Mouse (Mus musculus) gastrocnemius, adult 8-10 months (tissue): ENCODE data around the gene Capn13. TPM values are rescaled to one million over a fixed set of nuclear protein-coding genes. Genes with fewer than 3 reads are reported as not detected.
"Not testable (repeated sequence)": the region's sequence is repeated elsewhere in the genome, so short reads cannot be mapped to it uniquely, and the experiment has no call there.

Experiments
- DNase-seq, 2 experiments: peaks; one replicate each; pipeline ENCODE4 v3.0.0; 2022; ENCODE audit warnings: low spot score in 2 of 2
- total RNA-seq, 4 experiments: library from RNA; stranded (reverse); gene quantifications; 2 replicates each; pipeline ENCODE4 v1.2.4; 2022

Gene Capn13
- total RNA-seq, 4 experiments from 2014 or later, result not detected

DNA sequence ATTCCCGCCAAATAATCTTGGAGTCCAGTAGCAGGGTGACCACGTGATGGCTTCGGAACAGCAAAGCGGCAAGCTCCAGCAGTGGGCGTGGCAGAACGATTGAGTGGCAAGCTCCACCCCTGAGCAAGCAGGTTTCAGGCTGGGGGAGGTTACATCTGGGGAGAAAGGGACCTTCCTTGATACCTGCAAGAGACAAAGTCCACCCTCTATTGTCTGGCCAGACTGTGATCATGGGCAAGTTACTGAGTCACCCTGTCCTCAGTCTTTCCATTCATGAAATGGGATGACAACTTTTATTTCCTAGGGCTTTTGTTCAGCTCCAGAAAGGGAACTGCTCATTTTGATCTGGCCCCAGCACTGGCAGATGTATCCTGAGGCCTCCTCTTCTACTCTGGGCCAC lies 118.0 kb downstream of the Capn13 start:
- not testable (repeated sequence) for DNase-seq

DNA sequence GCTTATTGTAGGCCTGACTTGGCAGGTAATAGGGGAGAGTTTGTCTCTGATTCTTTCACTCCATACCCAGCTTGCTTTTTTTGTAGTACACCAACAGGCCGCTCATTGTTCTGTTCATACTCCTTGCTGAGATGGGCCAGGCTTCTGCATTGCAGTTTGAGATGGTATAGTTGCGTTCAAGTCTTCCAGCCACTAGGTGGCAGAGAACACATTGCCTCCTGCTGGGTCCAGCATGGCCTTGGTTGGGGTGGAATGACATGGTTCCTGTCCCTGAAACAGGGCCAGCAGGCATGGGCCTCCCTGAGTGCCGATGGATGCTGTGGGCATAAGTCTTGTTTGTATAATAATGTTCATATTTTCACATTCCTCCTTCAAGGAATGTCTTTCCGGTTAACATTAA lies 122.9 kb downstream of the Capn13 start:
- no peak for DNase-seq

DNA sequence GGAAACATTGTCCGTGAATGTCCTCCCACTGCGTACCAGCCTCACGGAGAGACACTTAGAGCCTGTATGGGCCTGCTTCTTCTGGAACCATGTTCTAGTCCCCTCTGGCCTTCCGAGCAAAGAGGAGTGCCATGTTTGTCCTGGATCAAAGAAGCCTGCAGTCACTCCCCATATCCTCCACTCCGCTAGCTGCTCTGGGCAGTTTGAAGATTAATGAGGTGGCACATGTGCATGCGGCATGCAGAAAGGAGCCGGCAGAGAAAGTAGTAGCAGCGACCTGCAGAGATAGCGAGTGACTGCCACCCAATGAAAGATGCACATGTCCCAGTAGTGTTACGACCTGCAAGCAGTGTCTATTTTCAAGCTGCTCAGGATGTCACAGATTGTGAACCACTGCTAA lies 125.6 kb downstream of the Capn13 start:
- no peak for DNase-seq

DNA sequence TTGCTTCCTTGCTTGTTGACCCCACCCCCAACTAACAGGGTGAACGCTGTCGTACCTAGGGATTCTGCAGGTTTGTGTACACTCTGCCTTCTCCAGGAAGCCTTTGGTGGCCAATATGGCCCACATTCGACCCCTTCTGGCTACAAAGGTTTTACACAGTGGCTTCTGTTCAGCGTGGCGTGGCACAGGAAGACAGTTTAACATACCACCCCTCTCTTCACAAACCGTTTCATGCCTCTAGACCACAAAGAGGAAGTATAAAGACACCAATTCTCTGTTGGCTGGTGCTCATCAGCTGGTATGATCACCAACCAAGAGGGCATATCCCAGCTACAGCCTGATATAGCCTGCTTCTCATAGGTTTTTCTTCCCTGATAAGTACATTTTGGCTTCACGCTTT lies 126.9 kb downstream of the Capn13 start:
- no peak for DNase-seq

DNA sequence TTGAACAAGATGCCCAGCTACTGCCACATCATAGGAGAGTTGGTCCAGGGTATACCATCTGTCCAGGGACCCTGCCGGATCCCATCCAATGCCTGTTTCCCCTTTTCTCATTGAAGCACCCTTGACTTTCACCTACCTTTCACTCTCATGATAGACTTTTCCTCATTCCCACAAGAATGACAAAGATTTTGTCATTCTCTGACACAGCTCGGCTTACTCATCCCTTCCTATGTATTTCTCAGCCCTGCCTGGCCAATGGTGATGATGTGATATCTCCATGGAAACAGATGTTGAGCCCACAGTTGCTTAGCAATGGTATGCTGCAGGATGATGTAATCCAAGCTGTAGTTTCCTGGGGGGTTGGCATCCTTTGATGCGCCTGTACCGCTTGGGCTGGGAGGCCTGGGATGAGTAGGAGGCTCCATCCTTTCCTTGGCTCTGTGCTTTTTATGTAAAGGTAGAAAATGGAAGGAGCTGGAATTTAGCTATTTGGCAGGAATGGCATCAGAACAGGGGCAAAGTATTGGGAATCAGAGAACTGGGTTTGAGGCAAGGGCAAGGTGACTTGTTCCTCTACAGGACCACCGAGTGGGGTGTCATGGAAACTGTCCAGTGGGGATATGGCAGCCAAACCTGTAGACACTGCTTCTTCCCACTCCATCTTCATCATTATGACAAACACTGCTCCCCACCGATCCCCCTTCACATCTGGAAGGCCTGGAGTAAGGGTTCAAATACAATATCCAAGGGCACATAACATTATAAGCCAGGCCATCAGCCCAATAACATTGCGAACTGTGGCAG lies 128.7 kb downstream of the Capn13 start:
- DNase-seq, result no peak

DNA sequence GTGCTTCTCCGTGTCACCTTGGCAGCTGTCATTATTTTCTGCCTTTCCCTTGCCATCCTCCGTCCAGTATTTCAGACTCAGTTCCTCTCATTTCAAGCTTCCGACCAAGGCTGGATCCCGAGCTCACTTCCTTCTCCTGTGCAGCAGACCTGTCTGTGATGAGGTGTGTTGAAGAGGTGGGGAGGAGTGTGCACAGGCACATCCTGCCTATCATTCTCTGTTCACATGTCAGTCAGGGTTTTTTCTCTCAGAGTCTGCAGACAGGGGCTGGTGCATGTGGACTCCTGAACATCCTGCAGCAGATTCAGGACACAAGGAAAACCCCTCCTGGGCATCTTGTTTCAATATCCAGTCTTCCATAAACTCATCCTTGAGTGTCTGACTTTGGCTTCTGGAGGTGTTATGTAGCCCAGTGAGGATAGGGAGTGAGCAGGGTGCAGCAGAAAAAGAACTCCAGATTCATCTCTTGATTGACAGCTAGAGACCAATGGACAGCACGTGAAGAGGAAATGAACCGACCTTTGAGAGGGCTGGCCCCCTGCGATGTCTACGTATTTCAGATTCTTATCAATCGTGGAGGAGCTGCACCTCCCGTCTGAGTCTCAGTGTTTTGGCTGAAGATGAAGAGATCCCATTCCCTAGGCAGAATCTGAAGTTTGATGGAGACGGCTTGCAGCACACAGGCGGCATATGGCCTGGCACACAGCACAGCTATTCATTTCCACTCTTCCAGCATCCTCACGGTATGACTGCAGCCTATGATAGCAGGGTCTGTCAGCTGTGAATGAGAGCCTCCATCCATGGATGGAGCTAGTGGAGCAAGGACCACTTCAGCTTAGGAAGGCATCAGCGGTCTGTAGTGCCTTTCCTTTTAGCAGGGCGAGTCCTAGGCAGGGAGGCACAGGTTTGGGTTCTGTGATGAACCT lies 129.5 kb downstream of the Capn13 start:
- no peak for DNase-seq

DNA sequence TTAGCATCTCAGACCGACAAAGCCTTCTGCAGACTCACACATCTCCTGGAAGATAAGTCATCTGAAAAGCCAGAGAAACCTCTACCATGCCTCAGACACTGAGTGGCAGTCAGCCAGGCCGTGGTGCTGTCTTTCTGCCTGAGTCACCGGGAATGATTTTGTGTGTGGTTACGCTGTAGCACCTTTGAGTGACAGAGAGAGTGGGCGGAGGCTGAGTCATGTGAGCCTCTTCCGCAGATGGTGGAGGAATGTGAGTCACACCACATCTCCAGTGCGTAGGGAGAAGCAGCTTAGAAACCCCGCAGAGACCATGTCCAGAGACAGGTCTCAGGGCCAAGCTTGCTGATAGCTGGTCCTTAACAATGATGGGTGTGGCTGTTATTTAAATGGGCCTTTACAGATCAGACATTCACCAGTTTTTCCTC lies 137.6 kb downstream of the Capn13 start:
- no peak for DNase-seq

DNA sequence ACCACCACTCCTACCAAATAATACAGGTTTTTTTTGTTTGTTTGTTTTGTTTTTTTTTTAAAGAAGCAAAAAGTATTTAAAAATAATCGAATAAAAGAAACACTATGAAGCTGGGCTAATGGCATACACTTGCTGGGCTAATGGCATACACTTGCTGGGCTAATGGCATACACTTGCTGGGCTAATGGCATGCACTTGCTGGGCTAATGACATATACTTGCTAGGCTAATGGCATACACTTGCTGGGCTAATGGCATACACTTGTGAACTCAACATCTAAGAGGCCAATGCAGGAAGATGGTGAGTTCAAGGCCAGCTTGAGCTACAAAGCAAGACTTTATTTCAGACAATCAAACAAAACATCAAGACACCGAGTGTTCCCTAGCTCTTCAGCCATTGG lies 138.1 kb downstream of the Capn13 start:
- no peak for DNase-seq

DNA sequence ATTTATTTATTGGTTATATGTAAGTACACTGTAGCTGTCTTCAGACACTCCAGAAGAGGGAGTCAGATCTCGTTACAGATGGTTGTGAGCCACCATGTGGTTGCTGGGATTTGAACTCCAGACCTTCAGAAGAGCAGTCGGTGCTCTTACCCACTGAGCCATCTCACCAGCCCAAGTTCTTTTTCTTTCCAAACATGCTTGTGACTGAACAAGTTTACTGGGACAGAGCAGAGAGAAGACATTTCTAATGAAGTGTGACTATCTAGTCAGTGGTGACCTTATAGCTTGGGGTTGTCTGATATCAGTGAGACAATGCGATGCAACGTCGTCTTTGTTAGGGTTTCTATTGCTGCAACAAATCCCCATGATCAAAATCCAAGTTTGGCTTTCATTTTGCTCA lies 141.4 kb downstream of the Capn13 start:
- not testable (repeated sequence) for DNase-seq

DNA sequence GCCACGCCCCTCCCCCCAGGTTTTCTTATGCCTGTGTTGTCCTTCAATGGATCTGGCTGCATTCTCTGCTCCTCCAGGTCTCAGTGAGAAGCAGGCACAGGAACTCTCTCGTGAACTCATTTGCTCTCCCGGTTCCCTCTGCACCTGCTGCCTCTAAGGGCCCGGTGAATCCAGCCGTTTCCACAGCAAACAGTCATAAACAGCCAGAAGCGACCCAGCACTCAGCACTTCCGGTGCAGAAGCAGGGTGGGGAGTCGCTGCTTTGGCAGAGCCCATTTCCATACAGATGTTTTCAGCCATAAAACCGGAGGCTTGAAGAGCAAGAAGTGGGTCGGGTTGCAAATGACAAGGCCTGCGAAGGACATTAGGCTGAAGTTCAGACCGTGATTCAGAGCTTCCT lies 142.0 kb downstream of the Capn13 start:
- DNase-seq, result no peak
